Mouse (Mus musculus) limb, embryonic 14.5 days (tissue): ENCODE measurements around the gene Epha10. TPM values are rescaled to one million over a fixed set of nuclear protein-coding genes. Genes with fewer than 3 reads are reported as not detected.

Experiments used
- ATAC-seq: fragments of 200-750 bp; cut with Nextera tagmentation; 2 replicates; pipeline ENCODE4 v1.8.0; 2017; ENCODE audit warnings: low read depth, moderate number of reproducible peaks, moderate TSS enrichment; ENCODE audit not compliant: low FRiP score
- DNase-seq: peaks from one replicate; pipeline ENCODE4 v3.0.0-alpha.2; 2015; ENCODE audit warnings: low spot score
- H3K27ac ChIP-seq: fragments of 300-500 bp; sonication (generic); replicated peaks from 2 replicates; pipeline ENCODE4 v1.5.1; 2014; ENCODE audit warnings: low read depth, mild to moderate bottlenecking, low read length, moderate library complexity, mixed read lengths
- H3K27me3 ChIP-seq: fragments of 300-500 bp; sonication (generic); 2 replicates; pipeline ENCODE4 v1.6.1; 2014; ENCODE audit warnings: low read length, mixed read lengths; ENCODE audit not compliant: control insufficient read depth, insufficient read depth
- H3K36me3 ChIP-seq: fragments of 300-500 bp; sonication (generic); 2 replicates; pipeline ENCODE4 v1.6.1; 2014; ENCODE audit warnings: mild to moderate bottlenecking, low read length, moderate library complexity, mixed read lengths; ENCODE audit not compliant: control insufficient read depth, insufficient read depth
- H3K4me1 ChIP-seq: fragments of 300-500 bp; sonication (generic); 2 replicates; pipeline ENCODE4 v1.6.1; 2014; ENCODE audit warnings: antibody characterized with exemption, low read length, mixed read lengths; ENCODE audit not compliant: control insufficient read depth, insufficient read depth
- H3K4me2 ChIP-seq: fragments of 300-500 bp; sonication (generic); replicated peaks from 2 replicates; pipeline ENCODE4 v1.6.1; 2014; ENCODE audit warnings: low read depth, mild to moderate bottlenecking, low read length, moderate library complexity; ENCODE audit not compliant: severe bottlenecking
- H3K4me3 ChIP-seq: fragments of 300-500 bp; sonication (generic); replicated peaks from 2 replicates; pipeline ENCODE4 v1.5.1; 2014; ENCODE audit warnings: low read length
- H3K9ac ChIP-seq: fragments of 300-500 bp; sonication (generic); 2 replicates; pipeline ENCODE4 v1.6.1; 2014; ENCODE audit warnings: mild to moderate bottlenecking, low read depth, low read length, moderate library complexity; ENCODE audit not compliant: severe bottlenecking
- H3K9me3 ChIP-seq: fragments of 300-500 bp; sonication (generic); 2 replicates; pipeline ENCODE4 v1.6.1; 2016; ENCODE audit warnings: low read length; ENCODE audit not compliant: control insufficient read depth
- POLR2A ChIP-seq: fragments of 200-500 bp; IDR thresholded peaks from 2 replicates; pipeline ENCODE4 v1.8.0; 2012; ENCODE audit warnings: inconsistent platforms, mild to moderate bottlenecking, moderate library complexity, borderline replicate concordance; ENCODE audit not compliant: insufficient read depth, insufficient read length; ENCODE audit errors: extremely low read depth
- WGBS: fragments of 180-500 bp; shearing (Covaris S2); extraction: QIAGEN DNeasy Blood & Tissue Kit; methylation state at CpG from one replicate; pipeline ENCODE4 v1.1.7; 2014; 5-methylcytosine and 5-hydroxymethylcytosine counted together
- polyA plus RNA-seq, 2 experiments: library from polyadenylated mRNA; depleted of rRNA in 1 of 2; stranded (reverse) in 1 of 2; unstranded in 1 of 2; fragments of >200 nt; fragmentation: Nextera tagmentation in 1 of 2; extraction: Ambion mirVana in 1 of 2; gene quantifications; 2 replicates each; pipeline versions ENCODE4 v1.2.1 to v1.2.3; 2012 to 2014

Gene Epha10
- 0.21 and 0.24 TPM in 2 replicates for polyA plus RNA-seq (2012; rRNA removed)
- not detected in 2 replicates for polyA plus RNA-seq (2014; fragmentation: Nextera tagmentation; extraction: Ambion mirVana)

DNA sequence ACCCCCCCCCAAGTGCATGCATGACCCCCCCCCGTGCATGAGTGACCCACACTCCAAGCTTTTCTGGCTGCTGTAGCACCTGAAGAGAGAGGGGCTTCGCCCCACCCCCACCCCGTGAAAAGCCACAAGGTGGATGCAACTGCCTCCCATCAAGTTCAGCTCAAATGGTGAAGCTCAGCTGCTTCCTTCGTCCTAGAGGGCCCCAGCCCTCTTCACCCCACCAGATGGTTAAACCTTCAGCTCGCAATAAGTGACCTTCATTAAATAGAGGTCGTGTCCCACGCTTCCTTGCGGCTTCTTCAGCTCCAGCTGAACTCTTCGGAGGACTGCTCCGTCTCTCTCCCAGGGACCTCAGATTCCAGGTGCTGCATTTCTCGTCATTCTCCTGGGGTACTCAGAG lies at the start of gene Epha10:
TSS of gene Epha10 (plus strand) at position 301 of the 400 bp plus-strand sequence.
- WGBS, result 3% methylated on average over 11 of the region's 11 CpGs
- Histone ChIP-seq H3K4me3 (peak within 1 kb of the TSS; percentile 25), H3K27ac (no peak within 1 kb of the TSS), H3K9me3 (no peaks in the 10 kb centered on the region), H3K27me3 (peaks cover 51% of the 10 kb centered on the region), H3K9ac (no peak within 1 kb of the TSS), H3K4me1 (0 out of 2 replicates have a peak, but pooled peaks cover 7% of the 10 kb centered on the region), H3K4me2 (peak within 1 kb of the TSS; percentile 43), H3K36me3 (no peaks in the 10 kb centered on the region)
- no peak for TF ChIP-seq POLR2A
- ATAC-seq (no peak), DNase-seq (no peak)

DNA sequence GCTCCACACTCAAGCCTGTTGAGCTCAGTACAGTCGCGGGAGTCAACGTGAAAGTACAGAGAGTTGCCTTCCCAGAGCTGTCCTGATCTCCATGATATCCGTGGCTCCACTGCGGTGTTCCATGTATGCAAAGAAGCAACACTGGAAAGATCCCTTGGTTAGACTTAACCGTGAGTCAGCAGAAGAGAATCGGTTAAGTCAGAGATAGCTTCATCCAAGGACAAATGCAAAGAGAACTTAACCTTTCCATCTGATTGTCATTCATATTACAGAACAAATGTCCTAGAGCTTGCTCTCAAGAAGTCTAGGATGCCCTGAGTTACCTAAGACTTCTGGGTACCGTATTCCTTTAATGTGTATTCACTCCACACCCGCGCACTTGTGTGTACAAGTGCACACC lies 47.9 kb upstream of the Epha10 start:
- no peak for TF ChIP-seq POLR2A
- ATAC-seq (no peak), DNase-seq (no peak)
- Histone ChIP-seq H3K9me3 (no peaks in the 10 kb centered on the region), H3K4me3 (no peak overlapping the region), H3K4me1 (no peaks in the 10 kb centered on the region), H3K36me3 (peaks cover 50% of the 10 kb centered on the region), H3K4me2 (no peak overlapping the region), H3K27ac (no peak overlapping the region), H3K9ac (no peak overlapping the region), H3K27me3 (no peaks in the 10 kb centered on the region)
- WGBS, result 97% methylated on average over 10 of the region's 10 CpGs

DNA sequence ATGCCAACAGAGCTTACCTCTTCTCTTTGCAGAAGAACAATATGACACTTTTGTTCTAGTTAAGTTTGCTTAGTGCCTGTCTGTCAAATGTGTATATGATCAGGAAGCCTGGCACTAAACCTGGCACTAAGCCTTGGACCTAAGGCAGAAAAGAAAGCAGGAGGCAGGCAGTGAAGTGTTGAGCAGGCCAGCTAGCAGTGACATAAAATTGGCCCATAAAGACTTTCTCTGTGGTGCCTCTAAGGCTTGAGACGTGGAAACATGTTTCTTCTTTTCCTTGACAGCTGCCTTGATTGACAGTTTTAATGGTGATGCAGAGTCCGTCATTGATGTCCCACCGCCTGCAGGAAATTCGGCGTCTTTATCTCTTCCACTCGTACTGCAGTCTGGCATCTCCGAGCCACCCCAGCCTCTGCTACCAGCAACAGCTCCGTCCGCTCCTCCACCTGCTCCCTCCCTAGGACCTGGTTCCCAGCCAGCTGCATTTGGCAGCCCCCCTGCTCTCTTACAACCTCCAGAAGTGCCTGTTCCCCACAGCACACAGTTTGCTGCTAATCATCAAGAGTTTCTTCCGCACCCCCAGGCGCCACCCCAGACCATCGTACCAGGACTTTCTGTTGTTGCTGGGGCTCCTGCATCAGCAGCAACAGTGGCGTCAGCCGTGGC lies 42.5 kb upstream of the Epha10 start:
- Histone ChIP-seq H3K27ac (no peak overlapping the region), H3K9ac (no peak overlapping the region), H3K27me3 (no peaks in the 10 kb centered on the region), H3K4me2 (no peak overlapping the region), H3K4me3 (no peak overlapping the region), H3K9me3 (no peaks in the 10 kb centered on the region), H3K4me1 (no peaks in the 10 kb centered on the region), H3K36me3 (peaks cover 50% of the 10 kb centered on the region)
- TF ChIP-seq POLR2A, result no peak
- WGBS, result 88% methylated on average over 14 of the region's 14 CpGs
- ATAC-seq, result no peak
- no peak for DNase-seq

DNA sequence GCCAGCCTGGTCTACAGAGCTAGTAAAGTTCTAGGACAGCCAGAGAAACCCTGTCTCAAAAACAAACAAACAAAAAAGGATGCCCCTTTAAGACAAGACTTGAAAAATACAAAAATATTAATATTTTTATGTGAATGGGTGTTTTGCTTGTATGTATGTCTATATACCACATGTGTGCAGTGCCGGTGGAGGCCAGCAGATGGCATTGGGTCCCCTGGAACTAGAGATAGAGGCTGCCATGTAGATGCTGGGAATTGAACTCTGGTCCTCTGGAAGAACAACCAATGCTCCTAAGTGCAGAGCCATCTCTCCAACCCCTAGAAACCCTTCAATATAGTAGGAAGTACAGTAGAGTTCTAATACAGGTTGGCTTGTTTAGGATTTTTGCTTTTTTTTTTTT lies 39.7 kb upstream of the Epha10 start:
- Histone ChIP-seq H3K9me3 (no peaks in the 10 kb centered on the region), H3K9ac (no peak overlapping the region), H3K4me3 (no peak overlapping the region), H3K4me2 (no peak overlapping the region), H3K36me3 (peaks cover 50% of the 10 kb centered on the region), H3K27me3 (no peaks in the 10 kb centered on the region), H3K4me1 (no peaks in the 10 kb centered on the region), H3K27ac (no peak overlapping the region)
- WGBS, result 95% methylated on average over 1 of the region's 1 CpGs
- TF ChIP-seq POLR2A, result no peak
- DNase-seq, result no peak
- ATAC-seq, result no peak

DNA sequence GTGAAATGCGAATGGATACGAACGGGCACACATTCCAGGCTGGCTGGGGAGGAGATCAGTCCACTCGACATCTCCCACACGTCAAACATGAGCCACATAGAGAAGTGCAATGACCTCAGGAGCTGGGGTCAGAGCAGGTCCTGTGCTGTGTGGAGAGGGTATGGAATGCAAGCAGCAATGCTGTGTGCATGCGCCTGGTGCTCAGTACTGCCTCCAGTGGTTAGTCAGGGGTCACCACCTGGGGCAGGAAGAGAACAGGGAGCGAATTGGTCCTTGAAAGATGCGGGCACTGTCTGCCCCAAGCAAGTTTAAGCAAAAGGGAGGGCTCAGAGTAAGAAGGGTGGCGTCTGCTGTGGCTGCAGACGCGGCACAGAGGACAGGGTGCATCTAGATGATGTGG lies 37.2 kb upstream of the Epha10 start:
- Histone ChIP-seq H3K9ac (no peak overlapping the region), H3K4me3 (no peak overlapping the region), H3K4me1 (no peaks in the 10 kb centered on the region), H3K4me2 (no peak overlapping the region), H3K27ac (no peak overlapping the region), H3K27me3 (no peaks in the 10 kb centered on the region), H3K9me3 (no peaks in the 10 kb centered on the region), H3K36me3 (peaks cover 46% of the 10 kb centered on the region)
- 61% methylated on average over 11 of the region's 11 CpGs for WGBS
- TF ChIP-seq POLR2A, result no peak
- DNase-seq (no peak), ATAC-seq (no peak)
